Mouse (Mus musculus): ENCODE measurements at regions not wholly inside any gene's neighbourhood (a gene's known extent, or its start where the extent isn't known, plus 50 kb on each side); places are given as distances from the start of the nearest gene placed in this dataset.

- TF ChIP-seq TAL1 (IDR thresholded peaks at IDR 0.05; ENCODE audit: low read length) (no peak), GATA1 (IDR thresholded peaks at IDR 0.05; ENCODE audit: low read length) (peak; percentile 94)
These were observed 59.3 kb upstream of the Galnt15 start for GRCm38 (mm10) chr14:31969531-31969930.

Measured in erythroblast, embryonic 14.5 days (primary cell).